Mouse (Mus musculus) lung, postnatal 0 days (tissue): ENCODE measurements around the gene Phgr1.

ENCODE experiments used
- CTCF ChIP-seq: IDR thresholded peaks from 2 replicates; pipeline ENCODE4 v1.5.1; 2016; ENCODE audit warnings: antibody characterized with exemption, mild to moderate bottlenecking
- EP300 ChIP-seq: IDR thresholded peaks from 2 replicates; pipeline ENCODE4 v1.6.1; 2016; ENCODE audit warnings: antibody characterized with exemption, mild to moderate bottlenecking, control low read depth

DNA sequence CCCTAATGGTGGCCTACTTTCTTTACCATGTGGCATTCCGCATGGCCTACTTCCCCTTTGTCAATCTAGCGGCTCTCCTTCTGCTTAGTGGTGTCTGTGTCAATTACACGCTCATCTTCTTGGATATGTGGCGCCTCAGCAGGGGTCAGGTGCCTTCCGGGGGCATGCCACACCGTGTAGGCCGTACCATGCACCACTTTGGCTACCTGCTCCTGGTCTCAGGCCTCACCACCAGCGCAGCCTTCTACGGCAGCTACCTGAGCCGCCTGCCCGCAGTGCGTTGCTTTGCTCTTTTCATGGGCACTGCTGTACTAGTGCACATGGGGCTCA is 17.6 kb downstream of the Phgr1 start:
- TF ChIP-seq CTCF (no peak), EP300 (no peak)
